Mouse (Mus musculus) forebrain, embryonic 11.5 days (tissue): ENCODE results near the gene Naa15. TPM values are rescaled to one million over a fixed set of nuclear protein-coding genes. Genes with fewer than 3 reads are reported as not detected.

Experiments
- ATAC-seq: fragments of 200-750 bp; cut with Nextera tagmentation; replicated peaks from 2 replicates; pipeline ENCODE4 v1.8.0; 2017; ENCODE audit warnings: moderate TSS enrichment; ENCODE audit not compliant: low FRiP score
- DNase-seq: peaks from one replicate; pipeline ENCODE4 v3.0.0-alpha.2; 2017; ENCODE audit warnings: low spot score
- H3K27ac ChIP-seq: fragments of 300-500 bp; sonication (generic); 2 replicates; pipeline ENCODE4 v1.5.1; 2014; ENCODE audit warnings: low read depth, low read length
- H3K27me3 ChIP-seq: fragments of 300-500 bp; sonication (generic); 2 replicates; pipeline ENCODE4 v1.6.1; 2014; ENCODE audit warnings: mild to moderate bottlenecking, low read length, mixed read lengths; ENCODE audit not compliant: control insufficient read depth, insufficient read depth
- H3K36me3 ChIP-seq: fragments of 300-500 bp; sonication (generic); 2 replicates; pipeline ENCODE4 v1.6.1; 2014; ENCODE audit warnings: mild to moderate bottlenecking, low read length, moderate library complexity, mixed read lengths; ENCODE audit not compliant: control insufficient read depth, insufficient read depth
- H3K4me1 ChIP-seq: fragments of 300-500 bp; sonication (generic); replicated peaks from 2 replicates; pipeline ENCODE4 v1.6.1; 2014; ENCODE audit warnings: low read length, mixed read lengths; ENCODE audit not compliant: control insufficient read depth, insufficient read depth
- H3K4me2 ChIP-seq: fragments of 300-500 bp; sonication (generic); 2 replicates; pipeline ENCODE4 v1.6.1; 2014; ENCODE audit warnings: low read depth, mild to moderate bottlenecking, low read length, moderate library complexity, mixed read lengths; ENCODE audit not compliant: severe bottlenecking
- H3K4me3 ChIP-seq: fragments of 300-500 bp; sonication (generic); 2 replicates; pipeline ENCODE4 v1.5.1; 2014; ENCODE audit warnings: low read depth, low read length
- H3K9ac ChIP-seq: fragments of 300-500 bp; sonication (generic); 2 replicates; pipeline ENCODE4 v1.6.1; 2014; ENCODE audit warnings: low read length
- H3K9me3 ChIP-seq: fragments of 300-500 bp; sonication (generic); 2 replicates; pipeline ENCODE4 v1.6.1; 2016; ENCODE audit warnings: low read length, mixed read lengths; ENCODE audit not compliant: control insufficient read depth
- WGBS: fragments of 180-500 bp; shearing (Covaris S2); extraction: QIAGEN DNeasy Blood & Tissue Kit; methylation state at CpG from one replicate; pipeline ENCODE4 v1.1.7; 2014; 5-methylcytosine and 5-hydroxymethylcytosine counted together
- polyA plus RNA-seq: library from polyadenylated mRNA; unstranded; fragments of >200 nt; fragmentation: Nextera tagmentation; extraction: Ambion mirVana; gene quantifications from 2 replicates; pipeline ENCODE4 v1.2.1, GENCODE M21; 2014

The Naa15 gene
- polyA plus RNA-seq, 1 experiment from 2014 or later, result 62.6 TPM

- WGBS, result 51% methylated on average over 31 of the region's 31 CpGs
- Histone ChIP-seq H3K4me1 (0 out of 2 replicates have a peak, but pooled peaks cover 2% of the 10 kb centered on the region), H3K4me2 (peak overlapping the region; percentile 34; the same call in 1 of the 2 replicates), H3K4me3 (peak overlapping the region; percentile 14; the same call in 1 of the 2 replicates), H3K9ac (peak overlapping the region; percentile 24; the same call in 1 of the 2 replicates), H3K36me3 (no peaks in the 10 kb centered on the region), H3K9me3 (no peaks in the 10 kb centered on the region), H3K27ac (no peak overlapping the region), H3K27me3 (no peaks in the 10 kb centered on the region)
- ATAC-seq, result no peak
- DNase-seq, result no peak
Observed at GRCm38 (mm10) chr3:51377878-51378664, 36.9 kb upstream of the Naa15 start.

- Histone ChIP-seq H3K4me1 (0 out of 2 replicates have a peak, but pooled peaks cover 2% of the 10 kb centered on the region), H3K27me3 (no peaks in the 10 kb centered on the region), H3K36me3 (no peaks in the 10 kb centered on the region), H3K27ac (no peak overlapping the region), H3K9ac (0 out of 2 replicates have a peak overlapping the region, but pooled peaks have one; percentile 24), H3K4me2 (no peak overlapping the region; the same call in 1 of the 2 replicates), H3K9me3 (no peaks in the 10 kb centered on the region), H3K4me3 (no peak overlapping the region)
- DNase-seq (no peak), ATAC-seq (no peak)
- 89% methylated on average over 3 of the region's 3 CpGs for WGBS
Observed at GRCm38 (mm10) chr3:51378665-51378946, 36.3 kb upstream of the Naa15 start.

DNA sequence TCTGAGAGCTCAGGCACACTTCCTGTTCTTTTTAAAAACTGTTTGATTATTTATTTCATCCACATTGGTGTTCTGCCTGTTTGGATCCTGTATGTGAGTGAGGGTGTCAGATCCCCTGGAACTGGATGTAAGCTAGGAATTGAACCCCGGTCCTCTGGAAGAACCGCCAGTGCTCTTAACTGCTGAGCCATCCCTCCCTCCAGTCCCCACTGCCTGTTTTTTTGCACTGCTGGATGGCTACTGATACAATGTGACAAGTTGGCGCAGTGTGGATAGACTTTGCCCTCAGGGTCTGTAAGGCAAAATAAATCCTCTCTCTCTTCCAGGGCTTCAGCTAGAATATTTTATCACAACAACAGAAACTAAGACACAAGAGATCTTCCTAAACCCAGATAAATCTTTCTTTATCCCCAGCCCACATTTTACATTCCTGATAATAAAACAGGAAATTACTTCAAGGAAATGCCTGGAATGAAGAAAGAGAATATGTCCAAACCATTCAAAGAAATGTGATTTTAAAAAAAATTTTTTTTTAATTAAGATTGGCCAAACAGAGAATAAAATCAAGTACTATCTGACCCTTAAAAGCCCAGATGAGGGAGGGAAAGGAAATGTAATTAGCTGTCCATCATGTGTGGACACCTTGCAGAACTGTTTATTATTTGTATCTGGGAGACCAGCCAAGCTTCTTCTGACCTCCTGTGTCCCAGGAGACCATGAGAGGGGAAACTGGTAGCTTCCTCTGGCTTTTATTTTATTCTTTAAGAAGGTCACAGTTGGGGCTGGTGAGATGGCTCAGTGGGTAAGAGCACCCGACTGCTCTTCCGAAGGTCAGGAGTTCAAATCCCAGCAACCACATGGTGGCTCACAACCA lies 34.9 kb upstream of the Naa15 start:
- no peaks in the 10 kb centered on the region for H3K9me3 ChIP-seq
- H3K9ac ChIP-seq, result no peak overlapping the region
- no peak for ATAC-seq
- H3K27me3 ChIP-seq, result no peaks in the 10 kb centered on the region
- H3K27ac ChIP-seq, result no peak overlapping the region
- no peaks in the 10 kb centered on the region for H3K36me3 ChIP-seq
- H3K4me1 ChIP-seq, result 0 out of 2 replicates have a peak, but pooled peaks cover 2% of the 10 kb centered on the region
- H3K4me3 ChIP-seq, result no peak overlapping the region
- no peak overlapping the region for H3K4me2 ChIP-seq
- WGBS, result 89% methylated on average over 5 of the region's 5 CpGs
- no peak for DNase-seq

DNA sequence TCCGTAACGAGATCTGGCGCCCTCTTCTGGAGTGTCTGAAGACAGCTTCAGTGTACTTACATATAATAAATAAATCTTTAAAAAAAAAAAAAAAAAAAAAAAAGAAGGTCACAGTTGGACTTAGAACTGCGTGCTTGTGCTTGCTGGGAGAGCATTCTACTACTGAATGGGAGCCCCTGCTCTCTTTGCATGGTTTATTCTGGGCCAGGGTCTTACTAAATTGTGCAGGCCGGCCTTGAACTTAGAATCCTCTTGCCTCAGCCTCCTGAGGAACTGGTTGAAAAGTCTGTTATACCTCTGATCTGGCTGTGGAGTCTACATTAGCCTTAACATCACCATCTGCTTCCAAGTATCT lies 34.3 kb upstream of the Naa15 start:
- WGBS, result 66% methylated on average over 2 of the region's 5 CpGs
- no peaks in the 10 kb centered on the region for H3K27me3 ChIP-seq
- no peak overlapping the region for H3K4me2 ChIP-seq
- DNase-seq (no peak), ATAC-seq (no peak)
- no peak overlapping the region for H3K9ac ChIP-seq
- H3K27ac ChIP-seq, result no peak overlapping the region
- no peaks in the 10 kb centered on the region for H3K9me3 ChIP-seq
- H3K36me3 ChIP-seq, result no peaks in the 10 kb centered on the region
- no peak overlapping the region for H3K4me3 ChIP-seq
- 0 out of 2 replicates have a peak, but pooled peaks cover 2% of the 10 kb centered on the region for H3K4me1 ChIP-seq

DNA sequence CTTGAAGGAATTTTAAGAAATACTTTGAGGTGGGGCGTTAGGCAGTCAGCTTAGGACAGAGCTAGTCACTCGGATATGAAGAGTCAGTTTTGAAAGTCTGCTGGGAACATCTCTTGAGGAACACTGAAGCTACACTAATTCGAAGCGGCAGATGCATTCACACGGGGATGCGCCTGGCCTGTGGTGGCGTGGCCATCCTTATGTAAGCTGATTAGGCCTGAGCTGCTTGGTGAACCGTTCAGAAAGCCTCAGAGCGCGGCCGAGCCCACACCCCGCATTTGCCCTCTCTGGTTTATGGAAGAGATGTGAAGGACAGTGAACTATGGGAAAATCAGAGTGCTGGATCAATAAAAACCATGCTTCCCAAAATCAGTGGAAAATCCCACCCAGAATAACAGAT lies 31.5 kb upstream of the Naa15 start:
- no peak overlapping the region for H3K27ac ChIP-seq
- no peaks in the 10 kb centered on the region for H3K36me3 ChIP-seq
- H3K27me3 ChIP-seq, result no peaks in the 10 kb centered on the region
- H3K4me3 ChIP-seq, result no peak overlapping the region
- DNase-seq (no peak), ATAC-seq (no peak)
- 35% methylated on average over 12 of the region's 12 CpGs for WGBS
- H3K4me1 ChIP-seq, result no peaks in the 10 kb centered on the region; the same call in 1 of the 2 replicates
- no peaks in the 10 kb centered on the region for H3K9me3 ChIP-seq
- no peak overlapping the region for H3K9ac ChIP-seq
- no peak overlapping the region for H3K4me2 ChIP-seq

GRCm38 (mm10) chr3:51386441-51387133 lies 28.4 kb upstream of the Naa15 start:
- ATAC-seq (no peak), DNase-seq (no peak)
- 52% methylated on average over 12 of the region's 12 CpGs for WGBS
- Histone ChIP-seq H3K9ac (no peak overlapping the region), H3K4me3 (no peak overlapping the region), H3K9me3 (no peaks in the 10 kb centered on the region), H3K4me1 (peaks cover 5% of the 10 kb centered on the region; the same call in 1 of the 2 replicates), H3K27ac (no peak overlapping the region), H3K4me2 (no peak overlapping the region), H3K36me3 (no peaks in the 10 kb centered on the region), H3K27me3 (no peaks in the 10 kb centered on the region)

DNA sequence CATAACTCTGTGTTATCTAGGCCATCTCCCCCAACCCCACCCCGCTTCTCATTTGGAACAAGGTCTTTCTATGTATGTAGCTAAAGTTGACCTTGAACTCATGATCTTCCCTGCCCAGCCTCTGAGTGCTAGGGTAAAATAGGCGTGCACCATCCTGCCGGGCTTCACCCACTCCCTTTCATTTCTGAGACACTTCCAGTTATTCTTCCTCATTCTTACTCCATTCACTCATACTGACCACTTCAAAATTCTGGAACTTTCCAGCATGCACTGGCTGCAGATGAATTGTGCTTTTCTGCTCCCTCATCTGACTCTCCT lies 27.9 kb upstream of the Naa15 start:
- H3K9ac ChIP-seq, result no peak overlapping the region
- H3K36me3 ChIP-seq, result no peaks in the 10 kb centered on the region
- H3K27ac ChIP-seq, result no peak overlapping the region
- 83% methylated on average over 3 of the region's 3 CpGs for WGBS
- ATAC-seq (no peak), DNase-seq (no peak)
- no peak overlapping the region for H3K4me2 ChIP-seq
- no peak overlapping the region for H3K4me3 ChIP-seq
- H3K9me3 ChIP-seq, result no peaks in the 10 kb centered on the region
- no peaks in the 10 kb centered on the region for H3K27me3 ChIP-seq
- peaks cover 5% of the 10 kb centered on the region; the same call in 1 of the 2 replicates for H3K4me1 ChIP-seq

- Histone ChIP-seq H3K9ac (no peak overlapping the region), H3K4me1 (peaks cover 5% of the 10 kb centered on the region; the same call in 1 of the 2 replicates), H3K27ac (no peak overlapping the region), H3K36me3 (no peaks in the 10 kb centered on the region), H3K27me3 (no peaks in the 10 kb centered on the region), H3K4me3 (no peak overlapping the region), H3K9me3 (no peaks in the 10 kb centered on the region), H3K4me2 (no peak overlapping the region)
- no peak for ATAC-seq
- DNase-seq, result no peak
- 49% methylated on average over 8 of the region's 8 CpGs for WGBS
Observed at GRCm38 (mm10) chr3:51387868-51388381, 27.0 kb upstream of the Naa15 start.
